Mouse (Mus musculus): Measurements from ENCODE around the gene Cd38.

Gene Cd38

GRCm38 (mm10) chr5:43948111-43948743 is 79.9 kb downstream of the Cd38 start:
- DNase-seq (ENCODE audit: low read depth): no peak

GRCm38 (mm10) chr5:43948748-43949275 is 80.5 kb downstream of the Cd38 start:
- DNase-seq (ENCODE audit: low read depth): peak; percentile 38

- DNase-seq (ENCODE audit: low read depth): peak; percentile 80
These were observed 84.9 kb downstream of the Cd38 start for GRCm38 (mm10) chr5:43953241-43953640.

GRCm38 (mm10) chr5:43959884-43960440 is 91.6 kb downstream of the Cd38 start:
- DNase-seq (ENCODE audit: low read depth): no peak

- DNase-seq (ENCODE audit: low read depth): no peak
These were observed 92.7 kb downstream of the Cd38 start for GRCm38 (mm10) chr5:43961056-43961455.
